Mouse (Mus musculus) Patski (cell line): ENCODE data around the gene Pdia2. TPM values are rescaled to one million over a fixed set of nuclear protein-coding genes. Genes with fewer than 3 reads are reported as not detected.
A peak's percentile ranks its signal among the peaks of the same experiment; 100 is the strongest.
"Not testable (repeated sequence)": the region's sequence is repeated elsewhere in the genome, so short reads cannot be mapped to it uniquely, and the experiment has no call there.

Experiments
- ATAC-seq: fragments of 100-300 bp; one replicate; pipeline ENCODE4 v1.8.0; 2021
- CTCF ChIA-PET: fragments of 350-600 bp; sonication (Branson Sonifier 250); formaldehyde crosslinking; loops from one replicate; lab custom pipeline; 2022; ENCODE audit warnings: inconsistent platforms; lab: Charles Lee
- POLR2A ChIA-PET: fragments of 350-600 bp; sonication (Branson Sonifier 250); formaldehyde crosslinking; loops from one replicate; lab custom pipeline; 2022; ENCODE audit warnings: antibody characterized with exemption, inconsistent platforms; lab: Charles Lee
- DNase-seq: peaks from one replicate; pipeline ENCODE4 v3.0.0-alpha.2; 2011; ENCODE audit warnings: low read depth, low spot score
- H3K27me3 ChIP-seq: fragments of 371-371 bp; one replicate; pipeline ENCODE4 v1.5.1; 2021
- CTCF ChIP-seq: fragments of 100-300 bp; IDR thresholded peaks from one replicate; pipeline ENCODE4 v1.5.1; 2021
- in situ Hi-C: fragments of 300-500 bp; cut with MboI; formaldehyde crosslinking; loops from 3 replicates; pipeline ENCODE4 v1.11.1; 2018; ENCODE audit warnings: low pct_unique_long_range_greater_than_20kb, mixed read lengths
- polyA plus RNA-seq: library from polyadenylated mRNA; unstranded; gene quantifications from one replicate; pipeline ENCODE4 v1.2.3, GENCODE M21; 2021

Gene Pdia2
- polyA plus RNA-seq, 1 experiment from 2014 or later: 0.22 TPM

DNA sequence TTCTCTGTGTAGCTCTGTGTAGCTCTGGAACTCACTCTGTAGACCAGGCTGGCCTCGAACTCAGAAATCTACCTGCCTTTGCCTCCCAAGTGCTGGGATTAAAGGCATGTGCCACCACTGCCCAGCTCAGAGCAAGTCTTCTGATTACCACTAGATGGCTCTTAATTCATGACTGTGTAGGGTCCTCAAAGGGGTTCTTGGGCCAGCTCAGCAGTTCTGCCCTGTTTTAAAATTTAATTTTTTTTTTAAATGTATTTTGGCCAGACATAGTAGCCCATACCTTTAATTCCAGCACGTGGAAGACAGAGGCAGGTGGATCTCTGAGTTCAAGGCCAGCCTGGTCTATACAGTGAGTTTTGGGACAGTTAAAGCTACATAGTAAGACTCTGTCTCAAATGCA lies 23.6 kb downstream of the Pdia2 start:
- ATAC-seq, in situ Hi-C loops, H3K27me3 ChIP-seq, DNase-seq: not testable (repeated sequence)
- POLR2A ChIA-PET: interaction anchor here (0.6 kb wide), 1 partner anchor 364 kb away, joined by 3 read pairs; no protein-coding TSS in a partner anchor
- TF ChIP-seq CTCF: peak; percentile 32
- CTCF ChIA-PET: interaction anchor here (1.4 kb wide), 1 partner anchor 29 kb away, joined by 4 read pairs; no protein-coding TSS in a partner anchor

- DNase-seq: no peak
These were observed 30.8 kb downstream of the Pdia2 start for GRCm38 (mm10) chr17:26168039-26168438.

DNA sequence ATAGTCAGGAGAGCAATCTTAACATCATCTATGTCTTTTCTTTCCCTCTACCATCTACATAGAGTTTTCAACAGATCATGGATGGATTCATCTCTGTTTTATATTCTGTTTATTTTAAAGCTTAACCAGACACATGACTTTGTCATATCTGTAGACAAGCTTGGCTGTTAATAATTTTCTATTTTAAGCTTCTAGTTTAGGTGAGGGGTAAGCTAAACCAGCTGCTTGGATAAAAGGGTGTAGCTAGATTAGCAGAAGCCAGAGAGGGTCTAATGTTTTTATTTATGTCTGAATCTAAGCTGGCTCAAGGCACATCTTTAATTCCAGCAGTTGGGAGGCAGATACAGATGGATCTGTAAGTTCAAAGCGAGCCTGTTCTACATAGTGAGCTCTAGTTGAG lies 36.2 kb downstream of the Pdia2 start:
- in situ Hi-C loops: no loop called here
- POLR2A ChIA-PET: no interaction called here
- CTCF ChIA-PET: interaction anchor here (1.4 kb wide), 1 partner anchor 18 kb away, joined by 3 read pairs; no protein-coding TSS in a partner anchor
- DNase-seq (no peak), ATAC-seq (no peak)
- TF ChIP-seq CTCF: no peak
- H3K27me3 ChIP-seq: no peaks in the 10 kb centered on the region

More at GRCm38 (mm10) chr17:26168039-26168438, 30.8 kb downstream of the Pdia2 start:
- ChIA-PET POLR2A (no interaction called here), CTCF (no interaction called here)
- H3K27me3 ChIP-seq: no peaks in the 10 kb centered on the region
- ATAC-seq: no peak
- in situ Hi-C loops: no loop called here
- TF ChIP-seq CTCF: no peak

GRCm38 (mm10) chr17:26151886-26152630 lies 46.8 kb downstream of the Pdia2 start:
- POLR2A ChIA-PET: no interaction called here
- in situ Hi-C loops: no loop called here
- CTCF ChIA-PET: no interaction called here
- TF ChIP-seq CTCF: no peak
- ATAC-seq (no peak), DNase-seq (no peak)
- no peaks in the 10 kb centered on the region for H3K27me3 ChIP-seq

DNA sequence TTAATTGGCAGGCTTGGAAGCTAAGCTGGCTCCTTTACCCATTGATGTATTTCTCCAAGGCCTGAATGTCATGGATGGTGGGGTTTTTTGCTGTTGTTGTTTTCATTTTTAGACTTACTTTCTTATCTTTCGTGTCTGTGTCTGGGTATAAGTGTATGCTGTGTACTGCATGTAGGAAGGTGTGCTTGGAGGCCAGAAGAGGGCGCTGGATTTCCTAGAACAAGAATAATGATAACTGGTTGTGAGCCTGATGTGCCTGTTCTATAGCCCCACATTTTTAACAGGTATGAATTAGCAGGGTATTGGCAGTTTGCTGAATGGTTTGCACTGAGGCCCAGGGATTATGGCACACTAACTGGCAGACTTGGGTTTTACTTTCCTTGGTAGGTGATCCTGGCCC lies 49.8 kb downstream of the Pdia2 start:
- CTCF ChIA-PET: no interaction called here
- in situ Hi-C loops: no loop called here
- no peaks in the 10 kb centered on the region for H3K27me3 ChIP-seq
- DNase-seq: no peak
- no peak for TF ChIP-seq CTCF
- POLR2A ChIA-PET: interaction anchor here (0.6 kb wide), 1 partner anchor 10 kb away, joined by 3 read pairs; no protein-coding TSS in a partner anchor
- no peak for ATAC-seq

Other genes with a start within 250 kb of the Pdia2 start
- gene A930017K11Rik, start 246.5 kb downstream of the Pdia2 start, polyA plus RNA-seq: 0.08 TPM
- 23.7 TPM for gene Capn15, start 213.3 kb downstream of the Pdia2 start, polyA plus RNA-seq
- gene Rab11fip3, start 129.5 kb downstream of the Pdia2 start, polyA plus RNA-seq: 35.9 TPM
- 42.4 TPM for gene Decr2, start 108.8 kb downstream of the Pdia2 start, polyA plus RNA-seq
- 0.31 TPM for gene Nme4, start 103.5 kb downstream of the Pdia2 start, polyA plus RNA-seq
- 22.7 TPM for gene Tmem8, start 85.8 kb downstream of the Pdia2 start, polyA plus RNA-seq
- gene Mrpl28, start 75.6 kb downstream of the Pdia2 start, polyA plus RNA-seq: 118 TPM
- 71.8 TPM for gene Axin1, start 60.4 kb downstream of the Pdia2 start, polyA plus RNA-seq
- 0.76 TPM for gene Rgs11, start 3.9 kb upstream of the Pdia2 start, polyA plus RNA-seq
- gene Arhgdig, start 8.7 kb upstream of the Pdia2 start, polyA plus RNA-seq: 17.0 TPM
- gene Fam234a, start 45.2 kb upstream of the Pdia2 start, polyA plus RNA-seq: 147 TPM
- gene Luc7l, start 53.8 kb upstream of the Pdia2 start, polyA plus RNA-seq: 113 TPM
- gene Neurl1b, start 215.7 kb upstream of the Pdia2 start, polyA plus RNA-seq: 79.6 TPM